Mouse (Mus musculus) right cerebral cortex, postnatal 36 days (tissue): ENCODE measurements around the gene Srsf1.
"Not testable (repeated sequence)": the region's sequence is repeated elsewhere in the genome, so short reads cannot be mapped to it uniquely, and the experiment has no call there.

ENCODE experiments used
- DNase-seq, 2 experiments: peaks; one replicate each; pipeline ENCODE4 v3.0.0; 2022; ENCODE audit warnings: low spot score in 2 of 2, mixed read lengths in 1 of 2

The Srsf1 gene

DNA sequence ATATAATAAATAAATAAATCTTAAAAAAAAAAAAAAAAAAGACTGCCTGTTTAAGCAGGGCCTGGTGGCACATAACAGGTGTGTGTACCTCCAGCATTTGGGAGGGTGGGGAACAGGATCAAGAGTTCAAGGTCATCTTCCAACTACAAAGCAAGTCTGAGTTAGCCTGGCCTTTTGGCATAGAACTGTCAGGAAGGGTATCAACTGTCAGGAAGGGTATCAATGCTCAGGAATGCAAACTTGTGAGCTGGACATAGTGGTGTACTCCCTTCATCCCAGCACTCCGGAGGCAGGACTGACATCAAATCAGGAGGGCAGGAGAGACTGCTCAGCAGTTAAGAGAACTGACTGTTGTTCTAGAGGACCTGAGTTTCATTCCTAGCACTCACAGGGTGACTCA is 8.1 kb upstream of the Srsf1 start:
- no peak for DNase-seq

DNA sequence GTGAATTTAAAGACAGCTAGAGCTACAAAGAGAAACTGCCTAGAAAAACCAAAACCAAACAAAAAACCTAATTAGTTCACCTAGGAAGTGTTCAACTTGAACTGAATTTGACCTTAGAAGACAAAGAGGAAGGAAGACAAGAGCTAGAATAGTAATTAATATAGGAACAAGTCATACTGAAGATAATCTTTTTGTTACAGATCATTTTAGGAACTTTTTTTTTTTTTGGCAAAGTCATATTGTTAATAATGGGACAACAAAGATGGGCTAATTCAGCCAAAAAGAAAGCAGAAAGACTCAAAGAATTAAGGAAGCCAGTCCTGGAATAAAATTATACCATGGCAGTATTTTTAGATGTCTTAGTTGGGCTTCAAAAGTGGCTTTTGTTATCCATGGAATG is 2.9 kb upstream of the Srsf1 start:
- no peak for DNase-seq

GRCm38 (mm10) chr11:88045159-88045558 is 2.0 kb upstream of the Srsf1 start:
- not testable (repeated sequence) for DNase-seq

- DNase-seq, result no peak
Measured at GRCm38 (mm10) chr11:88045878-88046277, 1.3 kb upstream of the Srsf1 start.

- no peak for DNase-seq
Measured at GRCm38 (mm10) chr11:88046323-88046937, 743 bp upstream of the Srsf1 start.

DNA sequence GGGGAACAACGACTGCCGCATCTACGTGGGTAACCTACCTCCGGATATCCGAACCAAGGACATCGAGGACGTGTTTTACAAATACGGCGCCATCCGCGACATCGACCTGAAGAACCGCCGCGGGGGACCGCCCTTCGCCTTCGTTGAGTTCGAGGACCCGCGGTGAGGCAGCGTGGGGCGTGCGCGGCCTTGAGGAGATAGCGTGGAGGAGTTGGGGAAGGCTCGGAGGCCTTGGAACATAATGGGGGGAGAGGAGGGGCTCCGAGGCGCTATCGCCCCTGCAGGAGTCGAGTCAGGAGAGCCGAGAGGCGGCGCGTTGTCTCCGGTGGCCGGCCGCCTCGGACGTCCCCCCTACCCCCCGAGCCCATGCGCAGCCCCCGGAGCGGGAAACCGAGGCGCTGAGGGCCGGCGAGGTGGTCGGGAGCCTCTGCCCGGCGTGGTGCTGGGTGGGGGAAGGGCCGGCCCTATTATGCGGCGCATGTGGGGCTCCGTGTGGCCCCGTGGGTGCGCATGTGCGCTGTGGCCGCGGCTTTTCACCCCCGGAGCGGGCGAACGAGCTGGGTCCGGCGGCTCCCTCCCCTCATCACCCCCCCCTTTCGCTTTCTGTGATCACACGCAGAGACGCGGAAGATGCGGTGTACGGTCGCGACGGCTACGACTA is 828 bp downstream of the Srsf1 start:
- DNase-seq, result peak; percentile 47 to 57

- DNase-seq, result no peak
Measured at GRCm38 (mm10) chr11:88048961-88049670, 1.9 kb downstream of the Srsf1 start.

DNA sequence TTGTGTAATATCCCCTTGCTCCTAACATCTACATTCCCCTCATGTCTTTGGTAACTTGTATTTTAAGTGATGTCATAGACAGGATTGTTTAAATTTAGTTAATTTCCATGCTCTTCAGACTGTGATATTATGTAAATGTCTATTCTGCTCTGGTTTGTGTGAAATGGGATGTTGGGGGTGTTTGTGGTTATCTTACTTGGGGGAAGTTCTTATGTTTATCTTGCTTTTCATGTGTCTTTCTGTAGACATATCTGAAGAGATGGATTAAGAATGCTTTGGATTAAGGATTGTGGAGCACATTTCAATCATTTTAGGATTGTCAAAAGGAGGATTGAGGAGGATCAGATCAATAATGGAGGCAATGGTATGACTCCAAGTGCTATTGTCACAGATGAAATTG is 2.6 kb downstream of the Srsf1 start:
- no peak for DNase-seq

- DNase-seq, result no peak
Measured at GRCm38 (mm10) chr11:88052638-88053037, 5.5 kb downstream of the Srsf1 start.

DNA sequence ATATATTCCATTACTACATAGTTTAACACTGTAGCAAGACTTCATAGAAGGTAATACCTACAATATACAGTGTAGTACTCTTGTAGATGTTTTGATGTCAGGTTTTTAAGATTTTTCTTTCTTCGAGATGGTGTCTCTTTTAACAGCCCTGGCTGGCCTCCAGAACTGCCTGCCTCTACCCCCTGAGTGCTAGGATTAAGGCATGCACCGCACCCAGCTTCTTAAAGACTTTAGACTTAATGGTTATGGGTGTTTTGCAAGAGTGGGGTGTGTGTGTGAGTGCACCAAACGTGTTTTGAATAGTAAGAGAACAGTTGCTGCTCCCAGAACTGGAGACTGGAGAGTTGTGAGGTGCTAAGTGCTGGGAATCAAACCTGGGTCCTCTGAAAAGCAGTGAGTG is 6.6 kb downstream of the Srsf1 start:
- DNase-seq, result no peak

DNA sequence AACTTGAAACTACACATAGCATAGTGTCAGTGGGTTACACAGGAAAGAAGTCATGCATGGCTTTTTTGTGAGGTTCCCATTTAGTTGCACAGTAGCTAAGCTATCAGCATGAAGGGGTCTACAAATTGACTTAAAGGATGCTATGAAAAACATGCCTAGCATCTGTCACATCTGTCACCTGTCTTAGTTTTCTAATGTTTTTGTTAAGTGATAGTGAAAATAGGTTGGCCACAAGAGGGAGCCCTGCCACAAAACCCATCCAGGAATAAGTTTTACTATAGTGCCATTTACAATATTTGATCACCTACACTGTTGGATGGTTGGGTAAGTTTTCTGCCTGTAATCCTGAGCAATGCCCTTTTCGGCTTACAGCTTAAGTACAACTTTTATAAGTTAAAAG is 7.4 kb downstream of the Srsf1 start:
- no peak for DNase-seq

DNA sequence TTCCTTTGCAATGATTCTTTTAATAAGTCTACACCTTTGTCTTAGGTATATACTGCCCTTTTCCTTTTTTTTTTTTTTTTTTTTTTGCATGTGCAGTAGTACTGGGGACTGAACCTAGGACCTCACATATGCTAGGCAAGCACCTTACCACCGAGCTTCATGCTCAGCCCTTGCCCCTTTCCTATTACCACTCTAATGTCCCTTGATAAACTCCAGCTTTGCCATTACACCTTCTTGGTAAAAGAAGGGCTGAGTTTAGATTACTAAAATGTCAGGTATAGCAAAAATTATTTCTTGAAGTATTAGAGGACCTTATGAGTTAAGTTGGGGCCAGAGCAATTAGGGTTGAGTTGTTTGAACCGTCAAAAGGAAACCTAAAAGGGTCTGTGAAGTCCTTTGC is 8.6 kb downstream of the Srsf1 start:
- DNase-seq, result no peak

GRCm38 (mm10) chr11:88057788-88058187 is 10.6 kb downstream of the Srsf1 start:
- DNase-seq, result no peak

- peak in 1 of 2 experiments; percentile 14 for DNase-seq
Measured at GRCm38 (mm10) chr11:88059141-88059540, 12.0 kb downstream of the Srsf1 start.

- DNase-seq, result no peak
Measured at GRCm38 (mm10) chr11:88061892-88062625, 14.9 kb downstream of the Srsf1 start.

DNA sequence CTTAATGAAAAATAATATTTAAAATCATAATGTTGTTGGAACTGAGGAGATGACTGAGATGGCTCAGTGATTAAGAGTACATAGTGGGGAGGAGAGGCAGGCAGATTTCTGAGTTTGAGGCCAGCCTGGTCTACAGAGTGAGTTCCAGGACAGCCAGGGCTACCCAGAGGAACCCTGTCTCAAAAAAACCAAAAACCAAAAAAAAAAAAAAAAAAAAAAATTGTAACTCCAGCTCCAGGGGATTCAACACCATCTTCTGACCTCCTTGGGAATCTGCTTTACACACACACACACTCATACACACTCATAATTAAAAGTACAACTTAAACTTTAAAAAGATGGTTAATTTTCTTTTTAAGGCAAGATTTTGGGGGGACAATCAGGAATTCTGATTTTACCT is 18.6 kb downstream of the Srsf1 start:
- DNase-seq, result no peak

GRCm38 (mm10) chr11:88067191-88067585 is 20.0 kb downstream of the Srsf1 start:
- no peak for DNase-seq

GRCm38 (mm10) chr11:88067586-88068410 is 20.6 kb downstream of the Srsf1 start, which contains the start of gene Vezf1:
Gene Vezf1 (plus strand): TSS chr11:88068279.
- peak; percentile 44 to 62 for DNase-seq

GRCm38 (mm10) chr11:88068411-88069245 is 21.5 kb downstream of the Srsf1 start:
- peak in 1 of 2 experiments; percentile 13 for DNase-seq

GRCm38 (mm10) chr11:88069246-88069570 is 22.0 kb downstream of the Srsf1 start:
- no peak for DNase-seq

DNA sequence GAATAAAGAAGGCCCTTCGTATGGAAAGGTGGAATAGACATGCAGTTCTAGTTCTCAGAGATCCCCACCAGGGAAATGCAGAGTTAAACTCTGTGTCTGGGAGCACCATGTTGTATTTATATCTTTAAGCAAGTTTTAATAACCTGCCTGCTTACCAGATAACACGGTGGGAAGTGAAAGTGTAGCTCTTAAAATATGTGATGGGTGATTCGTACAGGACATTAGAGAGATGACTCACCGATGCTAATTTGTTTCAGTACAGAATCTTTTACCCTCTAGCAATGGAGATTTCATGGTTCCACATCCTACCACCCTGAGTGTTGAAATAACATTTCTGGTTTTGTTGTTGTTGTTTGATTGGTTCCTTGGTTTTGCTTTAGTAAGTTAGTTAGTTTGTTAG is 23.2 kb downstream of the Srsf1 start:
- no peak for DNase-seq
